Mouse (Mus musculus): ENCODE measurements around the gene Lyrm7.

The Lyrm7 gene

DNA sequence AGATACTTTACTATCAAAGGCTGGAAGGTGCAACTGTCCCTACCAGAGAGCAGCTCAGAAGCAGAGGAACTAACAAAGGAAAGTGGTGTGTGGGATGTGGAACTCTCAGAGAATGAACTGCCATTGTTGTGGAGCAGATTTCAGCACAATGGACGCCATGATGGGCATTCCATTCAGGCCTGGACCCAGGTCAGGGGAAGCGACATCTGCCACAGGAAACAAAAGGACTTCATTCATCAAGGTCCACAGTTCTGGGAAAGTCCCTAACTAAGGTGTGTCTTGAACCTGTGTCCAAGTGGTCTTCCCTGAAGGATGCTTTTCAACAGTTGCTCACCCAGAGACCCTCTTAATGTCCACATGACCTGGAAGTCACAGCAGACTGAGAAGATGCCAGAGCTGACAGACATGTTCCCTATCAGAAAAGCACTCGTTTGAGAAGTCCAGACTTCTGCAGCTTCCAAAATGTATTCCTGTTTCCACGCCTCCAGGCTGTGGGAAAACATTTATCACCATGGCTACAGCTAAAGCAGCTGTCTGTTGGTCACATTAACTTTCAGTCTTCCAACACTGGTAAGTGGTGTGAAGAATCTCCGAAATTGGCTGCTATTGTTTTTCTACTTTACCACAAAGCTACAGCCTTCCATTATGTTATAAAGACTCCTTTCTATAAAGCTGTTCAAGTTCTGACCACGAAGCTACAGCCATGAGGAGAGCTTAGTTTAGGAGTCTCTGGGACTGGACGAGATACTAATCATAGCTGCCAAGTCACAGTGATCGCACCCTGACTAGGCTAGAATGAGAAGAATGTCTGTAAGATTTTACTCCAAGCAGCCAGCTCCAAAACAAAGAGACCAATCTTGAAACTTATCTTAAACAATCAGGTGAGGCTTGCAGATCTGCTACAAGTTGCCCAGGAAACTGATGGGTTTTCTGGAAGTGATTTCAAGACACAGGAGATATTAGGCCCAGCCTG, 15.0 kb downstream of the Lyrm7 start:
- no peak for DNase-seq (ENCODE audit: low spot score)

DNA sequence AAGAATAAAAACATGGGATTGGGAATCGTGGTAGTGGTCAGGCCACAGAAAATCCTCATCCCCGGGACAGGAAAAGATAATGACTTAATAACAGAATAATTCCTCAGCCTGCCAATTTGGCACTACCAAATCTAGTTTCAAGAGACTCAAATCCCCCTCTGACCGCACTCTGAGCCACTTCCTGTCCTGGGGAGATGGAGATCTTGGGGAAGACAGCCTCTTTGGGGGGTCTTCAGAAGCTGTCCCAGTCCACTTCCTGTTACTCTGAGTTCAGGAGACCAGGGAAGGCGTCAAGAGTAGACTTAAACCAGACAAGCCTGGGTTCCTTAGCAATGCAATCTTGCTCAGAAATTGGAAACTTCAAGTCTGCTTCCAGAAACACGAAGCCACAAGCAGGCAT, 15.8 kb downstream of the Lyrm7 start:
- no peak for DNase-seq (ENCODE audit: low spot score)

DNA sequence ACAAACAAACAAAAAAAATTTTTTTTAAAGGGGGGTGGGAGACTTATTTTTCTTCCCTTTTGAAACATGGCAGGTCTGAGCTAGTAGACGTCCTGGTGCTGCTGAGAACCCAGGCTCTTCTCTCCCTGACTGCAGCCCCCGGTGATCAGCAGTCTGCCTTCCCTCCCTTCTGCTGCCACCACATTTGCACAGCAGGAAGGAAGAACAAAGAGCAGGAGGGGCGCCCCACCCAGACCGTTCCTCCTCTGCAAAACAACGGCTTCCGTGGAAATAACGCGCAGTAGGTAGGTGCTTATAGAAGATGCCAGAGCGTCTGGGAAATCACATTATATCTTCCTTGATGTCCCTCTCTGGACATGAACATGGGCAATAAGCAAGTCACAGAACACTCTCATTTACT, 16.3 kb downstream of the Lyrm7 start:
- DNase-seq (ENCODE audit: low spot score): no peak

DNA sequence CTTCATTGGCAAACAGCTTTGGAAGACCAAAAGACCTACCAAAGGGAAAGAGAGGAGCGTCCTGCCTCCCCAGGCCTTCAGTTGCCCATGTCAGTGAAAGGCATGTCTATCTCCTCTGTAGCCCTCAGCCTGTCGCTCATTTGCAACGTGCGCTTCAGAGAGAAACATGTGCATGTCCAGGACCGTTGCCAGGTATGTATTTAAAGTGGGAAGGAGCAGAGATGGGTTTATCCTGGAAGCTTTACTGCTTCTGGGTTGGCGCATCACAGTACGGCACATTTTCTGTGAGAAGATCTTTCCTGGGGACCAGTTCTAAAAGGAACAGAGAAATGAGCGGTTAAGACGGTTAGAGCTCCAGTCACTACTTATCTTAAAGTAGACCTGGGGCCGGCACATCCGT, 19.8 kb downstream of the Lyrm7 start:
- no peak for DNase-seq (ENCODE audit: low spot score)

DNA sequence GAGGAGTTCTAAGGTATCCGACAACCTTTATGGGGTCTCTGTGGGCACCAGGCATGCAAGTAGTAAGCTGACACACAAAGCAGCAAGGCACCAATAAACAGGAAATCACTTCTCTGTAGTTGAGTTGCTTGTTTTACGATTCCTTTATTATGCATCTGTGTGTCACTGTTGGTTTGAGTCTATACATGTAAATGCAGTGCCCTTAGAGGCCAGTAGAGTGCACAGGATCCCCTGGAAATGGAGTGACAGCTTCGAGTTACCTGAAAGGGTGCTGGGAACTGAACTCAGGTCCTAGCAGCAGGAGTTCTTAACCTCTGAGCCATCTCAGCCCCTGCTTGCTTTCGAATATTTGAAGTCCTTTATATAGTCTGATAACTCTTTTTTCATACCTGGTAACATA, 21.0 kb downstream of the Lyrm7 start:
- DNase-seq (ENCODE audit: low spot score): no peak

DNA sequence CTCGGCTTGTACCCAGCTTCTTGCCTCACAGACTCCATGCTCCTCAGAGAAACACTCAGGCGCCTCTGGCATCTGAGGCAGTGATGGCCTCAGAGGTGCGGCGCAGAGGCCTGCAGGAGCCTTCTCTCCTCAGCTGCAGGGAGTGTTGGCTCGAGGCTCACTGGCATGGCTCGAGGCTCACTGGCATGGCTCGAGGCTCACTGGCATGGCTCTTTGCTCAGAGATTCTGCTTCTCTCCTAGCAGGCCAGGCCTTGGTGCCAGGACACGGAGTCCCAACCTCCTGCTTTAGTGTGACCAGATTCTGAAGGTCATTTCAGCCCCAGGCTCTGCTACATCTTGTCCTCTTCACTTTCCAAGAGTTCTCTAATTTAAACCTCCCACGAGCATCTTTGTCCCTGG, 24.6 kb downstream of the Lyrm7 start:
- peak; percentile 94 for DNase-seq (ENCODE audit: low spot score)

DNA sequence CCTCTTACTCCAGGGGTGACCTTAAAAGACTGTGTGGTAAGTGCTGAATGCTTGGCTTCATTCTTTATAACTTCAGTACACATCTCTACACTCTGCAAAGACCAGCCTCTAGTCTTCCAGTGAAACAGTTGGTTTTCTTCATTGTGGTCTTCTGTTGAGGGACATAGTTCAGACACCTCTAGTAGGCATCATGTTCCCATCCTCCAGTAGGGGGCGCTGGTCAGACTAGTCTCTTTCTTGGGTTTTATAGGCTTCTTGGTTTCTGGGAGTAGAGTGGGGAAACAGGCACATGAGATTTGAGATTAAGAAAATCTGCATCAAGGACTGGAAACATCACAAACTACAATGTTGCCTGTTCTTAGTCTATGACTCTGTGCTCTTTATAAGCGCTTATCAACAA, 26.1 kb downstream of the Lyrm7 start:
- no peak for DNase-seq (ENCODE audit: low spot score)

DNA sequence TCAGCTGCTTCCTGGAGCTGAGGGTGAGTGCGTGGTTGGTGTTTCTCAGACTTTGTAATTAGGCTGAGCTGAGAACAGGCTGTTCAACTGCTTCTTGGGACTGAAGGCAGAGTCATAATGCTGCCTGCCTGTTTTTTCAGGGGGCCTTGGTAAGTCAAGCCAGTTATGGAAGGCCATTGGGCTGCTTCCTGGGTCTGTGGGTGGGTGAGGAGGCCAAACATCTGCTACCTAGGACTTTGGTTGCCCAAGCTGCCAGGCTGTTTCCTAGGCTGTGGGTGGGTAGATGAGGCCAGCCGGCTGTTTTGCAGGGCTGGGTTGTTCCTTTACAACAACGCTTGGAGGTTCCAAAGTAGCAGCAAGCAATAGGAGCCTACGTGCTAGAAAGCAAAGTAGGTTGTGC, 26.9 kb downstream of the Lyrm7 start:
- DNase-seq (ENCODE audit: low spot score): no peak

DNA sequence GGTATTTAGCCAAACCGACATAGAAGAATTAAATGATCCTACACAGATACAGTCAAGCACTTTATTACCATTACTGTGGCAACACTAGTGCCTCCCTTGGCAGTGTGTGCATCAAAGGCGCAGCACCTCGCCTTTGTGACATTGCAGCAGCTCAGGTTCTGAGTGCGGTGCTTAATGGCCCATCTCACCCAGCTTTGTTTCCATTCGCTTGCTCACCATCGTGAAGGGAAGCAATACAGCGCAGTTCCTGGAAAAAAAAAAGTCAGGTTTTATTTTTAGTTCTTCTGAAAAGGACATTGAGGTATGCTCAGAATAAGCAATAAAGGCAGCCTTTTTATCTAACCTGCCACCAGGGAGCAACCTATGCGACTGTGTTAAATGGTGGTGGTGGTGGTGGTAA, 33.9 kb downstream of the Lyrm7 start:
- no peak for DNase-seq (ENCODE audit: low spot score)

DNA sequence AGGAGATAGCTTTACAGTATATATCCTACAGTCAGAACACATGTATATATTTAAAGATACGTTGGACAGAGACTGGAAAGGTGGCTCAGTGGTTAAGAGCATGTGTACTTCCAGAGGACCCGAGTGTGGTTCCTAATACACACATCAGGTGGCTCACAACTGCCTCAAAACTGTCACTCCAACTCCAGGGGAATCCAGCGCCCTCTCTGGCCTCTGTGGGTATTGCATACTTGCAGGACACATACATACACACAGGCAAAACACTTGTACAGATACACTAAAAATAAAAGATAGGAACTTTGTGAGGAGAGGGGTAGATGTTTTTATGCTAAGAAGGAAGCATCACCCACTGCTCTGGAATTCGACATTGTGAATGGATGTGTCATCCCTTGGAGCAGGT, 34.9 kb downstream of the Lyrm7 start:
- peak; percentile 51 for DNase-seq (ENCODE audit: low spot score)

DNA sequence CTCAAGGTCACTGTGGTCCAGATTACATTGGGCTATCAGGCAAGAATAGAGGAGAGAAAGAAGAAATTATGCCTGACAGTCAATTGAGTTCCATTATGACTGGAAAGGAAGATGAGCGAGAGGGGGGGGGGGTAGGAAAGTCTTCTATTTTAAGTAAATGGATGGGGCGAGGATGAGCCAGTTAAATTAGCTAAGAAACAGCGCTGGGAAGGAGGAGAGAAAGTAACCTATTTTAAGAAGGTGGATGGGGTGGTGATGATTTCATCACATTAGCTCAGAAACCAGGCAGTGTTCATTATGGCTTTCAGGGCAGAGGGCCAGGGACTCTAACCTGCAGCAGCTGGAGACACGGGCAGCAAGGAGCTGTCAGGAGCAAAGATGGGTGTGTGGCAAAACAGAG, 37.2 kb downstream of the Lyrm7 start:
- DNase-seq (ENCODE audit: low spot score): no peak

DNA sequence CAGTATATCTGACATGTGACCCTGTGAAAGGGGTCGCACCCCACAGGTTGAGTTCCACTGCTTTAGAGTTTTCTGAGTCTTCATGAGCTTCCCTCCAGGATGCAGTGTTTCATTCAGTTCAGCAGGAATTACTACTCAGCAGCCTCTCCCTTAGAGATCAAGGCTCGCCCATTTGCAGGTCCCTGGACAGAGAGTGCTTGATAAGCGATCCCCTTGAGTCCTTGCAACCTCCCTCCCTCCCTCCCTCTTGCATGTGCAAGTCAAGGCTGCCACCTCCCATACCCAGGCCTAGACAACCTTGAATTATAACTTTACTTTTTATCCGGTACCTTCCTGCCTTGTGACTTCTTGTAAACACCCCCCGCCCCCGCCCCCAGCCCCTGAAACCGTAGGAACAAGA, 41.2 kb downstream of the Lyrm7 start:
- no peak for DNase-seq (ENCODE audit: low spot score)

DNA sequence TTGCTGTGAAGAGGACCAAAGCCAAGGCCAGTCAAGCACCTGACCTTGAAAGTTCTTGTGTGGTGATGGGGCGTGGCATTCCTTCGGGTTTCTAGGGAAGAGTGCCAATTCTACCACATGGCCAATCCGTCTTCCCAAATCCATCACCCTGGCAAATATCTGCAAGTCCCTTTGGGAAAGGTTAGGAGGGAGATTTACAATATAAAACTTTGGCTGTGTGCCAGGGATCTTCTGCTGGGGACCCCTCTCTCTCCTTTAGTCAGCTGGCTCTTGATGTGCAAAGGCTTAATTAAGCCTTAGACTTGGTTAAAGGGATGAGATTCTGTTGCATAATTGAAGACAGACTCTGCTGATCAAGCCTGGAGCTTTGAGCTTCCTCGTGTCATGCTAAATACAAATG, 43.3 kb downstream of the Lyrm7 start:
- DNase-seq (ENCODE audit: low spot score): no peak

DNA sequence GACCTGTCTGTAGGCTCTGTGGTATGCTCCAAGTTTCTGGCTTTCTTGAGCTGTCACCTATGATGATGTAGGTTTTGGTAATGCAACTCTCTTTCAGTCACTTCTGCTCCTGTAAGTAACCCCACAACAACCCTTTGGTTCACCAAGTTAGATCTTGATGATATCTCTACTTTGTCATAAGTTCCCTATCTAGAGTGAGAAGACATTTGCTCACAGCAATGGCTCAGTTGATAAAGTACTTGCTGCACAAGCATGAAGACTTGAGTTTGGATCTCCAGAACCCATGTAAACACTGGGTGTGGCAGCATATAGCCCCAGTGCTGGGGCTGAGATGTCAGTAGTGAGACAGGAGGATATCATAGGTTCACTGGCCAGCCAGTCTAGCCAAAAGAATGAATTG, 45.1 kb downstream of the Lyrm7 start:
- DNase-seq (ENCODE audit: low spot score): no peak

DNA sequence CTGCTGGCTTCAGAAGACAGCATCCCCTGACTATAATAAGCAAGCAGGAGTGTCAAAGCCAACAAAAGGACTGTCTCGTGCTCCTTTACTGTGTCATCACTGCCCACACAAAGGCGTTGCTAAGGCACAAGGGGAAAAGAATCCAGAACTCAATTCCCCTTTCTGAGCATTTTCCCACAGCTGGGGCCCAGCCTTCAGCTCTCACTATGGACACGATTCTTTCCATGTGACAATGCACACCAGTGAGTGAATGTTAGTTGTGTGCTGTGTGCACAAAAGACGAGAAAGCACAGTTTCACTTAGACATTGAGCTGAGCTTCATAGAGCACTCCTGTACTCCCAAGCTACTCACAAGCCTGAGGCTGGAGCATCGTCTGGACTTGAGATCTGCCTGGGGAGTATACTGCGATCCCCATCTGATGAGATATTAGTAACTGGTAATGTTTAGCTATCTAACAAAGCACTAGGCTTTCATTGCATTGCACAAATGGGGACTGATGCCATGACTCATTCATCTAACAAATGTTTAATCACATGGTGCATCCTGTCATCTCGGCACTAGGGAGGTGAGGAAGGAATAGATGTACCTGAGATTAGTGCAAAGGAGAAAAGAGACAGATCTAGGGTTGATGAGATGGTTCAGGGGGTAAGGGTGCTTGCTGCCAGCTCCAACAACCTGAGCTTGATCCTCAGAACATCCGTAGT, 47.8 kb downstream of the Lyrm7 start:
- no peak for DNase-seq (ENCODE audit: low spot score)

DNA sequence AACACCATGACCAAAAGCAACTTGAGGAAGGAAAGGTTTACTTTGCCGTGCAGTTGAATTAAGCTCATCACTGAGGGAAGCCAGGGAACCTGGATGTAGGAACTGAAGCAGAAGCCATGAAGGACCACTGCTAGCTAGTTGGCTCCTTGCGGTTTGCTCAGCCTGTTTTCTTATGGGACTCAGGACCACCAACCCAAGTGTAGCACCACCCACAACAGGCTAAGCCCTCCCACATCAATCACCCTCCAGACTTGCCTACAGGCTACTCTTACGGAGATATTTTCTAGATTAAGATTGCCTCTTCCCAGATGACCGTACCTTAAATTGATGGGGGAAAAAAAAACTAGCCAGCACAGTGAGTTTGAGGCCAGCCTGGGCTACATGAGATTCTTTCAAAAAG, 48.4 kb downstream of the Lyrm7 start:
- DNase-seq (ENCODE audit: low spot score): no peak

DNA sequence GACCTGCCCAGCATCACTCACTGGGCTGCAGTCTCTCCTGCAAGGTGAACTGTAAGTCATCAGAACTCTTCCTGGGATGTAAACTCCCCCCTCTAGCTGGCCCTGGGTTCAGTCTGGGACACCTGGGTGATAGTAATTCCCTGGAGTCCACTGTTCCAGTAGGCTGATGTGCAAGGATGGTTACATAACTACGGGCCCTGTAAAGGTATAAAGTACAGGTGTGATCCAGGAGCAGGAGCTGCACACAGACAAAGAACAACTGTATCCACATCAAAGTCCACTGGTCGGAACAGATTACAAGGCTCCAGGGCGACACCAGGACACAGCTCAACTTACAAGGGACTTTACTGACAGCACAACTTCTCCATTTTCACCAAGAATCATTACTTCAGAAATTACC, 49.7 kb downstream of the Lyrm7 start:
- DNase-seq (ENCODE audit: low spot score): no peak

DNA sequence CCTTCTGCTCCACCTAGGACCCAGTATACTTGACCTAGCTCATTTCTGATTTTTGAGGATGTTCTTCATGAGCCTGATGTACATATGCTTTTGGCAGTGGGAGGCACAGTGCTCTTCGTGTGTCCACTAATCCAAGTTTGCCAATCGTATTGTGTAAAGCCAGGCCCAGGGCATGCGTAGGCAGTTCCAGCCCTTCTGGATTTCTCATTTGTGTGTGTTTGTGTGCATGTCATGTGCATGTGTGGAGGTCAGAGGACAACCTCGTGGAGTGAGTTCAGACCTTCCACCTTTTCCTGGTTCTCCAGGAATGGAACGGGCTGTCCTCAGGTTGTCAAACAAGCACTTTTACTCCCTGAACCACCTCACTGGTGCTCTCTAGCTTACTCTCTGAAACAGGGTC, 51.1 kb downstream of the Lyrm7 start:
- no peak for DNase-seq (ENCODE audit: low spot score)

DNA sequence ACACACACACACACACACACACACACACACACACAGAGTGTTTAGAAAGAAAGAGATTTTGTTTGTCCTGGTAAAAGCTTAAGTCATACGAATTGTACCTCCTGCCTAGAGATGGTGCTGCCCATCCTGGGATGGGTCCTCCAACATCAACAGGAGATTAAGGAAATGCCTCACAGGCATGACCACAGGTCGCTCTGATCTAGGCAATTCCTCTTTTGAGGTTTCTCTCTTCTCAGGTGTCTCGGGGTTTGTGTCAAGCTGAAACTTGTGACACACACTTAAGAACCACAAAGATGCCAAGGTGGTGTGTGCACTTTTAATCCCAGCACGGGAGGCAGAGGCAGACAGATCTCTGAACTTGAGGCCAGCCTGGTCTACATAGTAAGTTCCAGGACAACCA, 52.5 kb downstream of the Lyrm7 start:
- no peak for DNase-seq (ENCODE audit: low spot score)

DNA sequence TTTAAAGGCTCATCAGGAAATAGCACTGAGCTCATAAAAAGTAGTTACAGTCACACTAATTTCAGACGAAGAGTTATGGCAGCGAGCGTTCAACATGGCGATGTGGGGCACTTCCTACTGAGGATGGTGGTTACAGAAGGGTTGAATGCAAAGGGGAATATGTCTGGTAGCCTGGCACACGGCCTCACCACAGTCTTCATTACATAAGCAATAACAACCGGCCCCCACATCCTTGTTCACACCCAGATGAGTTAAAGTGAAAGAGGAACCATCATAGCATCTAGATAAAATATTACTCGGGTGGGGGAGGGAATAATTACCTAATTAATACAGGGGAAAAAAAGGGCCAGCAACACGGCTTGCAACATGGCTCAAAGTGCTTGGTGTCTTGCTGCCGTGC, 53.0 kb downstream of the Lyrm7 start:
- DNase-seq (ENCODE audit: low spot score): no peak

DNA sequence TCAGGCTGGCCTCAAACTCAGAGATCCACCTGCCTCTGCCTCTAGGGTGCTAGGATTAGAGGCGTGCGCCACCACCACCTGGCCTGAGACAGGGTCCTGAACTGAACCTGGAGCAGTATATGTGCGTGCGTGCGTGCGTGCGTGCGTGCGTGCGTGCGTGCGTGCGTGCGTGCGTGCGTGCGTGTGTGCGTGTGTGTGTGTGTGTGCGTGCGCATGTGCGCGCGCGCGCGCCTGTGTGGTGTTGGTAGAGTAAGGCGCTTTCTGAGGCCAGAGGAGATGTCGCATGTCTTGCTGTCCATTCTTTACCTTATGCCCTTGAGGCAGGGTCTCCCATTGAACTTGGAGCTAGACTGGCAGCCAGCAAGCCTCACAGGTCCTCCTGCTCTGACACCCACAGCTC, 53.8 kb downstream of the Lyrm7 start:
- DNase-seq (ENCODE audit: low spot score): no peak

DNA sequence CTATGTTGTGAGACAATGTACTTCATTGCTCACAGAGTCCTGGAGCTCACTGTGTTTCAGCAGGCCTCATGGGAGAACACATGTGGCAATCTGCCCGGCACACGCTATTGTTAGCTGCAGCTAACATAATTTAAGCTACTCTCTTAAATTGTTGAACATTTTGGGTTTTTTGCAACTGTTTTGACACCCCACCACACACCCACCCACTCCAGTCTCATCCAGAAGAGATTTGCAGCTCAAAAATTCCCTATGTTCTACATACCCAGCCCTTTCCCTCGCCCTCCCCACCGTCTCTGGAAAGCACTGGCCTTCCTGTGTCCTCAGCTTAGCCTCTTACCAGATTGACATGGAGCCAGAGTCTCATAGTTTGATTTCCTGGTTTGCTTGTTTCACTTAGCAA, 55.5 kb downstream of the Lyrm7 start:
- DNase-seq (ENCODE audit: low spot score): peak; percentile 73

DNA sequence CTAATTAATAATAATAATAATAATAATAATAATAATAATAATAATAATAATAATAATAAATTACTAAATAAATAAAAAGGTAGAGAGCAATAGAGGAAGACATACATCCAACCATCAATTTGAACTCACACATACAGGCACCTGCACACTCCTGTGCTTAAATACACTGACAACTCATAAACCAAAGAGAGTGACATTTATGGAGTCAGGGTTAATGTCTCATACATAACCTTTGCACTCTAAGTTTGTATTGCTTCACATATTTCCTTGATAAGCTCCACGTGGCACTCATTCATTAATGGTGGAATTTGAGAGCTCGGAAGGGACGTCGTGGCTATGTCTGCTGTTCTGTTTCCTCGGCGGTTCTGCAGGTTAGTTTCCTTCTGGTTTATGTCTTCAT, 58.1 kb downstream of the Lyrm7 start:
- DNase-seq (ENCODE audit: low spot score): no peak

Measured in testis, postnatal 10 days (tissue).